Mouse (Mus musculus): Measurements from ENCODE around the gene Apobec4. TPM values are rescaled to one million over a fixed set of nuclear protein-coding genes. Genes with fewer than 3 reads are reported as not detected.

The Apobec4 gene
- polyA plus RNA-seq, 1 experiment from 2014 or later, result not detected

DNA sequence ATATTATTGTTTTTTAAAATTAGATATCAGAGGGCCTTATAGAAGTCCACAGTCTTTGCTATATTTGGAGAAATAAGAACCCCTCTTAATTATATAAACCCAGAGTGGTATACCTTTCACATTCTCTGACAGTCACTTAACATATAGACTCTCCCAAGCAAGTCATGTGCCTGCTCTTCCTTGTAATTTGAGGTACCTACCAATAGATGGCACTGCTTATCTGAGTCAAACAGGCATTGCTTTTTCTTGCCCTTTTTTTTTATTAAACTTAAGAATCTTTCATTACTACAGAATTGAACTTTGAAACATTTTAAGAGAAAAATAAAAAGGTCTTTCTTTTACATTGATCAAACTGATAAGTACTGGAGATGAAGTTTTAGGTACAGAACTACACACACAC is 26.1 kb upstream of the Apobec4 start:
- H3K36me3 ChIP-seq, result no peaks in the 10 kb centered on the region
- H3K4me2 ChIP-seq, result no peak overlapping the region
- H3K9me3 ChIP-seq, result no peaks in the 10 kb centered on the region
- H3K4me3 ChIP-seq (replicated peaks), result no peak overlapping the region
- no peaks in the 10 kb centered on the region for H3K27me3 ChIP-seq
- H3K9ac ChIP-seq (replicated peaks), result no peak overlapping the region
- H3K4me1 ChIP-seq (replicated peaks), result 0 out of 2 replicates have a peak, but pooled peaks cover 6% of the 10 kb centered on the region
- no peak overlapping the region for H3K27ac ChIP-seq
- no peak for ATAC-seq (ENCODE audit: insufficient number of reproducible peaks, insufficient read depth, low FRiP score, low TSS enrichment, low read depth)

DNA sequence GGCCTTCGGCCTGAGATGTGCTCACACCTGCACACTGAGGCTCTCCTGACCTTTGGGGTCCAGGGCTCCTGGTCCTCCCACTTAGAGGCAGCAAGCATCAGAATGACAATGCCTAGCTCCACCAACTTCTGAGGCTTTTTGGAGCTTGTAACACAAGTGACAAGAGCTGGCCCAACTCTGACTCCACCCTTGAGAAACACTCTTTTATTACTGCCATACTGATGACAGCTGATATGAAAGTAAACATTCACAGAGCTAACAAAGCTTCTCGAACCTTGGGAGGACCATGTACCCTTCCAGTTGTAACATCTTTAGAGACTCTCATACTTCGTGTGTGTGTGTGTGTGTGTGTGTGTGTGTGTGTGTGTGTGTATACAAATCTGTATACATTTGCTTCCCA is 24.3 kb upstream of the Apobec4 start:
- no peaks in the 10 kb centered on the region for H3K36me3 ChIP-seq
- no peak overlapping the region for H3K4me2 ChIP-seq
- H3K9me3 ChIP-seq, result no peaks in the 10 kb centered on the region
- no peak overlapping the region for H3K27ac ChIP-seq
- no peak overlapping the region for H3K9ac ChIP-seq (replicated peaks)
- no peak overlapping the region for H3K4me3 ChIP-seq (replicated peaks)
- 0 out of 2 replicates have a peak, but pooled peaks cover 6% of the 10 kb centered on the region for H3K4me1 ChIP-seq (replicated peaks)
- no peak for ATAC-seq (ENCODE audit: insufficient number of reproducible peaks, insufficient read depth, low FRiP score, low TSS enrichment, low read depth)
- no peaks in the 10 kb centered on the region for H3K27me3 ChIP-seq
- WGBS, result 74% methylated on average over 3 of the region's 3 CpGs

DNA sequence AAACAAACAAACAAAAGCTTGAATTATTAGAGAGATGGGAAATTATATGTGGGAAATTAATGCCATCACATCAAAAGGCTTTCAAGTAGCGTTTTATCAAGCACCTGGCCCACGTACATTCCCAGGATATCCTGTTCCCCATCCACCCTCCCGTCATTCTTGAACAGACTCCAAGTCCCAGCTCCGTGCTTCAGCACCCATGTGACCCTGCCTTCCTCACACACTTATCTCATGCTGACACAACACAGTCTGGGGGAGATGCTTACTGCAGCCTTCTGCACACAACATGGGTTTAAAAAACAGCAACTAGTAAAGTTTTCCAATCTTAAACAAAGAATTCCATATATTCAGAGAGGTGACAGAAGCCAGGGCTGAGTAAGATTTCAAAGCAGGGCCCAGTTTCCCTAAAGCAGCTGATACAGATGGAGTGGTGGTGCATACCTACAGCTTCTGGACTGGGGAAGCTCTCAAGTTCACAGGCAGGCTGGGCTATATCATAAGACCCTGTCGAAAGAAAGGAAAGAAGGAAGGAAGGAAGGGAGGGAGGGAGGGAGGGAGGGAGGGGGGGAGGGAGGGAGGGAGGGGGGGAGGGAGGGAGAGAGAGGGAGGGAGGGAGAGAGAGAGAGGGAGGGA is 22.6 kb upstream of the Apobec4 start:
- no peak for ATAC-seq (ENCODE audit: insufficient number of reproducible peaks, insufficient read depth, low FRiP score, low TSS enrichment, low read depth)
- no peaks in the 10 kb centered on the region for H3K27me3 ChIP-seq
- peaks cover 5% of the 10 kb centered on the region; the same call in 1 of the 2 replicates for H3K4me1 ChIP-seq (replicated peaks)
- H3K9ac ChIP-seq (replicated peaks), result no peak overlapping the region
- H3K27ac ChIP-seq, result no peak overlapping the region
- H3K4me2 ChIP-seq, result no peak overlapping the region
- WGBS, result 60% methylated on average over 4 of the region's 5 CpGs
- no peak overlapping the region for H3K4me3 ChIP-seq (replicated peaks)
- H3K9me3 ChIP-seq, result no peaks in the 10 kb centered on the region
- no peaks in the 10 kb centered on the region for H3K36me3 ChIP-seq

DNA sequence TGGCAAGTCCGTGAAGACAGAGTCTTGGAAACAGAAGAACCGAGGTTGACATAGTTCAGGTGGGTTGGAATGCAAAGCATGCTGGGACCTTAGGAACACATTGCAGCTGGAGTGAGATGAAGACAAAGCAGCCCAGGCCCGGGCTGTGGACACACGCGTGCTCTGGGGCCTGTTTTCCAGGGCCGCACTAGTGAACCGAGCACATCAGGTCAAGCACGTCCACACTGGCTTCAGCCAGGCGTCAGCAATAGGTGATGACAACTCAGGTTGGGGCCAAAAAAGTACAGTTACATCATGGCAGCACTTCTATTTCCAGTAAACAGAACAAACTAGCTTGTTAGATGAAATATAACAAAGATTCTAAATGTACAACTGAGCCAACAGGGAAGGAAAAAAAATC is 11.6 kb upstream of the Apobec4 start:
- 85% methylated on average over 9 of the region's 9 CpGs for WGBS

DNA sequence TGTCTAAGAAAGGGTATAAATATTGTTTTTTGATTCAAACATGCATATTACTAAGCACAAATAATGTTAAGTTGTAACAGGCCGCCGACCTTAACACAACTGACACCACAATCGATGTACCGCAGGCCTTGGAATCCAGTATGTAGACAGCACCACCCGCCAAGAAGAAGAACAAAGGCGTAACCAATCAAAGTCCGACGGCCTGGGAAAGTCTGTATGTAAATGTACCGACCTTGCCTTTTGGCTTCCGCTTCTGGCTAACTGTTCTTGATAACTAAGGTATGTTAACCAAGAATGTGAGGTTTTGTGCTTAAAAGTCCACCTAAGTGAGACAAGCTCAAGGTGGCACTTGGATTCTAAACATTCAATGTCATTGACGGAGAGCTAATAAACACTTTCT is 11.0 kb upstream of the Apobec4 start:
- 0 out of 2 replicates have a peak, but pooled peaks cover 4% of the 10 kb centered on the region for H3K4me1 ChIP-seq (replicated peaks)
- no peak overlapping the region for H3K9ac ChIP-seq (replicated peaks)
- no peaks in the 10 kb centered on the region for H3K36me3 ChIP-seq
- 91% methylated on average over 11 of the region's 11 CpGs for WGBS
- H3K4me3 ChIP-seq (replicated peaks), result no peak overlapping the region
- 0 out of 2 replicates have a peak, but pooled peaks cover 5% of the 10 kb centered on the region for H3K9me3 ChIP-seq
- H3K4me2 ChIP-seq, result no peak overlapping the region
- ATAC-seq (ENCODE audit: insufficient number of reproducible peaks, insufficient read depth, low FRiP score, low TSS enrichment, low read depth), result no peak
- no peak overlapping the region for H3K27ac ChIP-seq
- H3K27me3 ChIP-seq, result no peaks in the 10 kb centered on the region

More for the DNA sequence above, 11.6 kb upstream of the Apobec4 start:
- Histone ChIP-seq H3K27me3 (no peaks in the 10 kb centered on the region), H3K9ac (replicated peaks) (no peak overlapping the region), H3K4me2 (no peak overlapping the region), H3K4me3 (replicated peaks) (no peak overlapping the region), H3K36me3 (no peaks in the 10 kb centered on the region), H3K9me3 (0 out of 2 replicates have a peak, but pooled peaks cover 5% of the 10 kb centered on the region), H3K4me1 (replicated peaks) (0 out of 2 replicates have a peak, but pooled peaks cover 4% of the 10 kb centered on the region), H3K27ac (no peak overlapping the region)
- ATAC-seq (ENCODE audit: insufficient number of reproducible peaks, insufficient read depth, low FRiP score, low TSS enrichment, low read depth), result no peak

DNA sequence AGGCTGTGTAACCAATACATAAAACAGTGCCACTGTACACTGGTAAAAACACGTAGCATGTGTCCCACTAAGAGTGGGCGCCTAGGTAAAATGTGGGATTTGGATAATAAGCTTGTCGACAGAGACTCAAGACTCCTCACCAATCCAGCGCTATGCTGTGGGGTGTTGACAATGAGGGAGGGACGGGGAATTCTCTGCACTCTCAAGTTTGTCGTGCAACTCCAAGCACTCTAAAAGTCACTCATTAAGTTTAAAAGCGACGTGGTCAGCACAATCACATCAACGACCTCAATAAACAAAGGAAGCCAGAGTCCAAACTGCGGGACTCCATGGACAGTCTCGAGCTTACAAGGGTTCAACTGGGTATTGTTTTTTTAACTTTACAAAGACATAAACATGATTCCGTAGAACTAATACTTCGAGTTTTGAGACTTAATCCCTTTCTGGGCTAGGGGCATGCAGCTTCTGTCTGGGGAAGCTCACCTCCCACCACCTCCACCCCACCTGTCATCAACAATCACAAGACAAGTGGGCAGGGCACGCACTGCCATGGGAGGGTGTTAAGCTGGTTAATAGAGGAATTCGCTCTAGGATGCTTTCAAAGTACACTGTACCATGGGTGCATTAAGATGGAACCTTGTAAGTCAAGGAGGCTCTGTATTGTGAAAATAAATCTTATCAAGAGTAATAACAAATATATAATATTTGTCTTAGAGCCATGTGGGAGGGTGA is 7.1 kb upstream of the Apobec4 start:
- ATAC-seq (ENCODE audit: insufficient number of reproducible peaks, insufficient read depth, low FRiP score, low TSS enrichment, low read depth), result no peak
- Histone ChIP-seq H3K27ac (no peak overlapping the region), H3K27me3 (no peaks in the 10 kb centered on the region), H3K9me3 (no peaks in the 10 kb centered on the region), H3K36me3 (no peaks in the 10 kb centered on the region), H3K9ac (replicated peaks) (no peak overlapping the region), H3K4me3 (replicated peaks) (no peak overlapping the region), H3K4me1 (replicated peaks) (0 out of 2 replicates have a peak, but pooled peaks cover 4% of the 10 kb centered on the region), H3K4me2 (no peak overlapping the region)
- WGBS, result 57% methylated on average over 15 of the region's 15 CpGs

DNA sequence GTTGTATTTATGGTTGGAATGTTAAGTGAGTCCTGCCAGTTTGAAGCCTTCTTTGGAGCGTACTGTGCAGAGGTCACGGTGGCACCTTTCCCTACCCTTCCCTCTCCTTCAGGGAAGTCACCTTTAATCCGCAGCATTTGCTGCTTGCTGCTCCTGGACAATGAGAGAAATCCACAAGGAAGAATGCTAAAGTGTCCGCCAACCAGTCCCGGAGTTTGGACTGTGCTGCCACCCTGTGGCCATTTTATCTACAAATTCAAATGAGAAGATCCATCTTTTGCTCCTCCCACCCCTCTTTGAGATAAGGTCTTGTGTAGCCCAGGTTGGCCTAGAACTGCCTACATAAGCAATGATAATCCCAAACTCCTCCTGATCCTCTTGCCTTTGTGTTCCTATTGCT is 3.9 kb upstream of the Apobec4 start:
- 11% methylated on average over 5 of the region's 5 CpGs for WGBS
- Histone ChIP-seq H3K9ac (replicated peaks) (no peak overlapping the region), H3K4me1 (replicated peaks) (0 out of 2 replicates have a peak, but pooled peaks cover 4% of the 10 kb centered on the region), H3K4me3 (replicated peaks) (no peak overlapping the region), H3K27ac (no peak overlapping the region), H3K4me2 (no peak overlapping the region), H3K9me3 (no peaks in the 10 kb centered on the region), H3K36me3 (no peaks in the 10 kb centered on the region), H3K27me3 (no peaks in the 10 kb centered on the region)
- ATAC-seq (ENCODE audit: insufficient number of reproducible peaks, insufficient read depth, low FRiP score, low TSS enrichment, low read depth), result no peak

DNA sequence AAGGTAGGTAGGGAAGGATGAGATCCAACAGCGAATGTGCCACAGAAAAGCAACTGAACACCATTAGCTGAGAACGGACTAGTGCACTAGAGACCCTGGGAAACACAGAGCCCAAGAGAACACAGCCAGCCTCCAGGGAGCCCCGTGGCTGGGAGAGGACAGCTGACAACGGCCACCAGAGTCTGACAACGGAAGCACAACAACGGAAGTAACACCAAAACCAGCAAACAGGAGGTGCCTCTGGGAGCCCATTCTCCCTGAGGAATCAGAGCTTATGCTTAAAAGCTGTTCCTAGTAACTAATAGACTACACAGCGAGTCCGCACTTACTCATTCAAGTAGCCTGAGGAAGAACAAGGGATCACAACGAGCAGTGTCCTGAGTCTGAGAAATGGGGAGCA is 1.1 kb upstream of the Apobec4 start:
- Histone ChIP-seq H3K27ac (no peak overlapping the region), H3K4me2 (no peak overlapping the region), H3K36me3 (no peaks in the 10 kb centered on the region), H3K27me3 (no peaks in the 10 kb centered on the region), H3K4me1 (replicated peaks) (no peaks in the 10 kb centered on the region), H3K9ac (replicated peaks) (no peak overlapping the region), H3K9me3 (no peaks in the 10 kb centered on the region), H3K4me3 (replicated peaks) (no peak overlapping the region)
- no peak for ATAC-seq (ENCODE audit: insufficient number of reproducible peaks, insufficient read depth, low FRiP score, low TSS enrichment, low read depth)
- WGBS, result 71% methylated on average over 9 of the region's 9 CpGs

DNA sequence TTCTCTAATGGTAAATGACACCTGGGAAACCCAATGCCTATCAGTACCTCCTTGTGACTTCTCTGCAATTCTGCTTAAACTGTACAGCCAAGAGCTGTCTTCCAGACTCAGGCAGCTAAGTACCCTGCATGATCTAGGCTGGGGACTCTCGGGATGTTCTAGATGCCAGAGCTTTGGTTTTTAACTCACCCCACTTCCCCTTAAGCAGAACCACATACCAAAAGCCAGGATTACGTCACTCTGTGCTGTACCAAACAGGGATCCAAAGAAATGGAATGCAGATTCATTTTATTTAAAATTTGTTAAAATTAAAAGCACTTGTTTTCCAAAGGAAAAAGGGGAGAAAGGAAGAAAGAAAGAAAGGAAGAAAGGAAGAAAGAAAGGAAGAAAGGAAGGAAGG is 11.4 kb downstream of the Apobec4 start:
- H3K9ac ChIP-seq (replicated peaks), result no peak overlapping the region
- H3K36me3 ChIP-seq, result no peaks in the 10 kb centered on the region
- WGBS, result 75% methylated on average over 2 of the region's 2 CpGs
- ATAC-seq (ENCODE audit: insufficient number of reproducible peaks, insufficient read depth, low FRiP score, low TSS enrichment, low read depth), result no peak
- H3K4me1 ChIP-seq (replicated peaks), result peaks cover 10% of the 10 kb centered on the region
- H3K9me3 ChIP-seq, result no peaks in the 10 kb centered on the region
- H3K27ac ChIP-seq, result no peak overlapping the region
- H3K4me2 ChIP-seq, result no peak overlapping the region
- no peak overlapping the region for H3K4me3 ChIP-seq (replicated peaks)
- H3K27me3 ChIP-seq, result peaks cover 4% of the 10 kb centered on the region; the same call in 1 of the 2 replicates

DNA sequence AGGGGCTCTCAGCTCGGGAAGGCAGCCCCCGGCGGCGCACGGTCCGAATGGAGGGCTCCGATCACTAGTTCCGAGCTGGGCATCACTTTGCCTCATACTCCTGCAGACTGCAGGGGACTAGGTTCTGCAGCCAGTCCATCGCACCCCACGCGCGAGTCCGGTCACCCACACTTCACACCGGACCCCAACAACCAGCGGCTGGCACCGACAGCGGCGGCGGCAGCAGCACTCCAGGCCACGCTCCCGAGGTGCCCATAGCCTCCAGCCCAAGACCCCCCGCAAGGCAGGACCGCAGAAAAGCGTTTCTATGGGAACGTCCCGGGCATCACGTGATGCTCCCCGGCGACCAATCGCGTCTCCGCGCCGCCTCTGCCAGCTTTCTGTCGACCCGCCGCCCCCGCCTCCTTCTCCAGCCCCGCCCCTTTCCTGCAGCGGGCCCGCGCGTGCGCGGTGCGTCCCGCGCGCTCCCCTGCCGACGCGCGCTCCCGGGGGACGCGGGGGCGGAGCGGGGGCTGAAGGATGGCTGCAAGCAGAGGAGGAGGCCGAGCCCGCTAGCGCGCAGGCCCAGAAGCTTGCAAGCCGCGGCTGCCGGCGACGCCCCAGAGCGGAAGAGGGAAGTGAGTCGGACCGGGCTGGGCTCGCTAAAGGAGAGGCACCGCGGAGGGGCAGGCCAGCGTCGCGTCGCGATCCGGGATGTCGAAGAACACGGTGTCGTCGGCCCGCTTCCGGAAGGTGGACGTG is 15.9 kb downstream of the Apobec4 start, which contains the start of the genes Rgl1 and Arpc5:
TSS of gene Rgl1 (minus strand) at position 320 of the 741 bp plus-strand sequence.
TSS of gene Arpc5 (plus strand) at position 511 of the 741 bp plus-strand sequence.
- Histone ChIP-seq H3K9me3 (no peaks in the 10 kb centered on the region), H3K4me2 (peak within 1 kb of the TSS; percentile 96), H3K27ac (peak within 1 kb of the TSS; percentile 78), H3K4me3 (replicated peaks) (peak within 1 kb of the TSS; percentile 96), H3K27me3 (peaks cover 4% of the 10 kb centered on the region; the same call in 1 of the 2 replicates), H3K36me3 (peaks cover 10% of the 10 kb centered on the region), H3K9ac (replicated peaks) (peak within 1 kb of the TSS; percentile 92), H3K4me1 (replicated peaks) (peaks cover 10% of the 10 kb centered on the region)
- peak; percentile 95 for ATAC-seq (ENCODE audit: insufficient number of reproducible peaks, insufficient read depth, low FRiP score, low TSS enrichment, low read depth)
- WGBS, result under 1% methylated on average over 86 of the region's 86 CpGs

Data from limb, embryonic 12.5 days (tissue).